Comparison of ENCODE assay signal across 9 mouse cellular contexts in genomic region chr13:106998671-106999070, GRCm38 (mm10). TPM values are rescaled to one million over a fixed set of nuclear protein-coding genes. Genes with fewer than 3 reads are reported as not detected.
DNase-seq lines count a peak whose midpoint lies in the region; ATAC-seq and TF ChIP-seq lines count a peak whose summit lies in the region.
"Had no signal": no experiment of that assay in that cellular context is flagged by ENCODE, and none has a peak within 500 bp of the region (broad histone marks: within the 10 kb centered on the region; RNA-seq: fewer than 3 reads in every experiment).

No protein-coding gene starts in this region.

- peak; percentile 99 for ATAC-seq in common myeloid progenitor, adult 5-6 weeks (replicated peaks; ENCODE audit: low read depth, poor library complexity, severe bottlenecking)
- peak; percentile 98 for ATAC-seq in liver, embryonic 16.5 days (ENCODE audit: low read depth)

- H3K4me2 ChIP-seq in liver, embryonic 16.5 days (ENCODE audit: low read depth, low read length), result peak overlapping the region; percentile 59
- H3K4me2 ChIP-seq: embryonic facial prominence, embryonic 13.5 days had no signal

- H3K9ac ChIP-seq in liver, embryonic 16.5 days (ENCODE audit: low read depth, low read length), result peak overlapping the region; percentile 49
- H3K9ac ChIP-seq: embryonic facial prominence, embryonic 13.5 days had no signal

- WGBS in liver, embryonic 16.5 days (ENCODE audit: insufficient replicate concordance), result 12% methylated on average over 5 of the region's 5 CpGs

- peak; percentile 6 for DNase-seq in heart, adult 8-10 months (ENCODE audit: low spot score)
- DNase-seq in heart, postnatal 14 days, result no peak
- DNase-seq in spleen, postnatal 14 days (ENCODE audit: low spot score in 2 of 2), result peak; percentile 14 to 28
- no peak for DNase-seq in layer of hippocampus, adult 2 months (ENCODE audit: low spot score in 2 of 2)
- DNase-seq in cerebellum, adult 11 months, result no peak
- no peak for DNase-seq in cerebellum, adult 9-11 months

- TF ChIP-seq CTCF in layer of hippocampus, adult 2 months (conservative IDR thresholded peaks at IDR 0.05), result no peak

- peaks cover 56% of the 10 kb centered on the region for H3K4me1 ChIP-seq in liver, embryonic 16.5 days (ENCODE audit: control insufficient read depth, low read depth, low read length)

- intact Hi-C loops in heart, postnatal 14 days (cut with DNase I), result no loop called here

- peak overlapping the region; percentile 33 for H3K4me3 ChIP-seq in liver, embryonic 16.5 days (ENCODE audit: low read depth, low read length)
- no peak overlapping the region for H3K4me3 ChIP-seq in layer of hippocampus, adult 2 months
- H3K4me3 ChIP-seq: embryonic facial prominence, embryonic 13.5 days had no signal

- no peaks in the 10 kb centered on the region for H3K27me3 ChIP-seq in liver, embryonic 16.5 days (ENCODE audit: control insufficient read depth, insufficient read depth, low read depth, low read length)
- H3K27me3 ChIP-seq: embryonic facial prominence, embryonic 13.5 days had no signal

- H3K9me3 ChIP-seq in liver, embryonic 16.5 days (replicated peaks; ENCODE audit: control insufficient read depth, low read length), result no peaks in the 10 kb centered on the region
- H3K9me3 ChIP-seq: embryonic facial prominence, embryonic 13.5 days had no signal

- peak overlapping the region; percentile 94 for H3K27ac ChIP-seq in liver, embryonic 16.5 days (ENCODE audit: low read length)
- no peak overlapping the region for H3K27ac ChIP-seq in layer of hippocampus, adult 2 months
- H3K27ac ChIP-seq: embryonic facial prominence, embryonic 13.5 days had no signal

- H3K36me3 ChIP-seq in liver, embryonic 16.5 days (ENCODE audit: control insufficient read depth, insufficient read depth), result no peaks in the 10 kb centered on the region
- H3K36me3 ChIP-seq: embryonic facial prominence, embryonic 13.5 days had no signal

RNA-seq across cellular contexts. Expression of gene Kif2a, which starts 23.3 kb away (rescaled TPM):
- total RNA-seq in heart, adult 8-10 months (2022), result 10 to 100 TPM; 30.4 to 34.2 (median 31.1) TPM
- total RNA-seq in heart, postnatal 14 days (2021), result 10 to 100 TPM; 26.8 to 36.5 TPM
- total RNA-seq in common myeloid progenitor, adult 5-6 weeks (2017), result 37.3 and 45.9 TPM in 2 replicates
- polyA plus RNA-seq in liver, embryonic 16.5 days (2015; fragmentation: Nextera tagmentation; extraction: Ambion mirVana), result 12.7 and 13.2 TPM in 2 replicates
- 100 to 1,000 TPM; 117 to 120 TPM for total RNA-seq in layer of hippocampus, adult 2 months (2021)

RNA-seq across cellular contexts. Expression of gene Dimt1, which starts 51.7 kb away (rescaled TPM):
- 1 to 10 TPM; 5.7 to 7.8 (median 6.7) TPM for total RNA-seq in heart, adult 8-10 months (2022)
- 1 to 10 TPM; 6.9 to 7.3 TPM for total RNA-seq in heart, postnatal 14 days (2021)
- 35.1 and 39.2 TPM in 2 replicates for total RNA-seq in common myeloid progenitor, adult 5-6 weeks (2017)
- 11.1 and 12.8 TPM in 2 replicates for polyA plus RNA-seq in liver, embryonic 16.5 days (2015; fragmentation: Nextera tagmentation; extraction: Ambion mirVana)
- total RNA-seq in layer of hippocampus, adult 2 months (2021), result 10 to 100 TPM; 22.9 to 23.4 TPM

Comparison
In these comparisons a context has a peak if more than half of its experiments do, and no peak if none do; other contexts are left out.
1. DNase-seq: peak in heart, adult 8-10 months (single experiment) and spleen, postnatal 14 days (2 of 2); none in heart, postnatal 14 days (0 of 2), layer of hippocampus, adult 2 months (0 of 2), cerebellum, adult 11 months (single experiment) and cerebellum, adult 9-11 months (single experiment).